ENCODE assay signal across 1 mouse cellular context in genomic region chr1:180877466-180877865, GRCm38 (mm10).
TF ChIP-seq lines count a peak whose summit lies in the region.

No protein-coding gene starts in this region.

TF ChIP-seq in MEL, 35 proteins besides CTCF, POLR2A, EP300 and RAD21:
- TF ChIP-seq MAZ (IDR thresholded peaks at IDR 0.05; ENCODE audit: low read depth, low read length) = no peak
- no peak for TF ChIP-seq E2F4 (IDR thresholded peaks at IDR 0.05; ENCODE audit: borderline replicate concordance, low read depth, low read length)
- TF ChIP-seq USF1 (IDR thresholded peaks at IDR 0.05; ENCODE audit: low read depth, low read length) = no peak
- no peak for TF ChIP-seq SMC3 (IDR thresholded peaks at IDR 0.05; ENCODE audit: low read depth, low read length)
- TF ChIP-seq ZNF384 (IDR thresholded peaks at IDR 0.05; ENCODE audit: low read depth, low read length) = no peak
- no peak for TF ChIP-seq SIN3A (IDR thresholded peaks at IDR 0.05; ENCODE audit: low read length)
- no peak for TF ChIP-seq NELFE (IDR thresholded peaks at IDR 0.05; ENCODE audit: low read depth, low read length)
- TF ChIP-seq HCFC1 (IDR thresholded peaks at IDR 0.05; ENCODE audit: low read depth, low read length) = no peak
- no peak for TF ChIP-seq KAT2A (conservative IDR thresholded peaks at IDR 0.05; ENCODE audit: low read depth, low read length)
- TF ChIP-seq JUND (IDR thresholded peaks at IDR 0.05; ENCODE audit: low read depth, low read length) = no peak
- no peak for TF ChIP-seq MXI1 (IDR thresholded peaks at IDR 0.05; ENCODE audit: low read depth, low read length)
- TF ChIP-seq ETS1 (IDR thresholded peaks at IDR 0.05; ENCODE audit: low read depth, low read length) = no peak
